Mouse (Mus musculus) regulatory T cell (primary cell): Measurements from ENCODE around the gene Wrap53.

Experiments
- in situ Hi-C: fragments of 300-600 bp; cut with MboI, MseI; formaldehyde crosslinking; loops from one replicate; pipeline ENCODE4 v1.15.1; 2025; ENCODE audit warnings: high pct_unique_total_duplicates

Gene Wrap53

DNA sequence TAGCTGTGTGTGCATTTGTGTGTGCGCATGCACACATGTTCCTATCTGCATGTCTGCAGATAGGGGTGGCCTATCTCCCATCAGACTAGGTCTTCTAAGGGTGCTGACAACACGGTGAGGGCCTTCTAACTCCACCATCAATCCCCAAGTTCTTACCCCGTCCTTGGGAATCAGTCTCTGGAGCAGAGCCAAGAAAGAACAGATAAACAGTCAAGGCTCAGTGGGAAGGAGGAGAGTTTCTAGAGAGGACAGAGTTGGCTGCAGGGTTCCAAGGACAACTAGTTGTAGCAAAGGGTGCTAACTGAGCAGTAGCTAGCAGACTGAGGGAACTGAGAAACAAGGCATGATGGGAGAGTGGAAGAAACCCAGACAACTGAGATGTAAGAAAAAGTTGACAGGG, 21.7 kb upstream of the Wrap53 start:
- in situ Hi-C loops: no loop called here

DNA sequence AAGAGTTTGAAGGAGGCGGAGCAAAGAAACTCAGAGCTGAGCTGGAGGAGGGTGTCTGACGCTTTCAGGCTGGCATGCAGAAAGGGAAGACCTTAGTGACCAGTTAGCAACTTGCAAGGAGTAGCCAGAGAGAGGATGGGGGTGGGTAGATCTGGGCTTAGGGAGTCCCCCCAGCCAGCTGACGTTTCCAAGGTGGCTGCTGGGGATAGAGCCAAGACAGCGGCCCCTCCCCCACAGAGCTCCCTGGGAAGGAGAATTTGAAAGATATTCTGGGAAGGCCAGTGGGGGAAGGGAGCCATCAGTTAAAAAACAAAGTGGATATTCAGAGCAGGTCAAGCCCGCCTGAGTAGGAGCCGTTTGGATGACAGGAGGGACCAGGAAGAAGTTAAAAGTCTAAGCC, 20.0 kb upstream of the Wrap53 start:
- in situ Hi-C loops: no loop called here

- in situ Hi-C loops: no loop called here
Measured at GRCm38 (mm10) chr11:69599436-69599835, 19.4 kb upstream of the Wrap53 start.

DNA sequence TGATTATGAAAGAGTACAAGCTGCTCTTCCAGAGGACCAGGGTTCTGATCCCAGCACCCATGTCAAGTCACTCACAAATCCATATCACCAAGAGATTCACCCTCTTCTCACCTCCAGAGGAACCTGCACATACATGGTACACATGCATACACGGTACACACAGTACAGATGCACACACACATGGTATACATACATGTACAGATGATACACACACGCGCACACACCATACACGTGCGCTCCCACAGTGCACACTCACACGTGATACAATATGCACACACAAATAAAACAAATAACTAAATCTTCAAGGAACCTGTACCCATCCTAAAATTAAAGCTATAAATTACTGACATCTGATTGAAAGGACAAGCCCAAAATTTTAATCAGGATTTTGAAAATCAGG, 14.8 kb upstream of the Wrap53 start:
- in situ Hi-C loops: no loop called here

- in situ Hi-C loops: no loop called here
Measured at GRCm38 (mm10) chr11:69592799-69593198, 12.7 kb upstream of the Wrap53 start.

DNA sequence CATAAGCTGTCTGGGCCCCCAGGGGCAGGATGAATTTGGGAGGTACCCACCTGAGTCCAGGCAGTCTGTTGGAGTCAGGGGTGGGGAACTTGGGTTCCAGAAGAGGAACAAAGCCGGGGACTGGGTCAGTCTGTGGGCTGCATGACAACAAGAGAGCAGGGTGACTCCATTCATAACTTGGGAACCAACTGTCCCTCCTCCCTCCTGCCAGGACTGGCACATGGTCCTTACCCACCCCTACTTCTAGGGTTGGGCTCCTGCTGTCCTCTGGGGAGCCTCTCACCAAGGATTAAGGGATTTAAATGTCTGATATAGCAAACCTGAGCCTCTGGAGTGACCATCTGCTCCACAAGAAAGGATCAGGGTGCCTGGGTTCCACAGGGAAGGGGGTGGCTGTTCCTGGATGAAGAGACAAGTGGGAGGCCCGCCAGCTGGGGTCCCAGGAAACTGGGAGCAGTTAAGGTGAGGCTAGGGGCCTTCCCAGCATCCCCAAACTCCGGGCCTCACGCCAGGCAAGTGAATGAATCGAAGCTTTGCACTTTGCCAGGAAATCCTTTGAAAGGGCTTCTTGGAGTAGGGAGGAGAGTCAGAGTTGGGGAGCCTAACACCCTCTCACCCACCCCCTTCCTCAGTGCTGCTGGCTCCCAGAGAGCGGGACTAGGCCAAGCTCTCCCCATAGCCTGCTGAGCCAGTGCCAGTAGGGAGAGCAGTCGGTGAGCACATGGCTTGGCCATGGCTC, 12.0 kb upstream of the Wrap53 start:
- in situ Hi-C loops: no loop called here

- in situ Hi-C loops: no loop called here
Measured at GRCm38 (mm10) chr11:69591424-69591823, 11.4 kb upstream of the Wrap53 start.

GRCm38 (mm10) chr11:69590622-69591021, 10.6 kb upstream of the Wrap53 start:
- in situ Hi-C loops: no loop called here

GRCm38 (mm10) chr11:69589207-69589834, 9.3 kb upstream of the Wrap53 start:
- in situ Hi-C loops: no loop called here

- in situ Hi-C loops: no loop called here
Measured at GRCm38 (mm10) chr11:69585718-69586325, 5.8 kb upstream of the Wrap53 start.

GRCm38 (mm10) chr11:69584937-69585336, 4.9 kb upstream of the Wrap53 start:
- in situ Hi-C loops: loop anchor here (5.0 kb wide), 1 partner anchor 72 kb away; the partner anchor contains the start of gene Sox15

- in situ Hi-C loops: loop anchor here (5.0 kb wide), 1 partner anchor 73 kb away; the partner anchor contains the start of gene Sox15
Measured at GRCm38 (mm10) chr11:69584008-69584407, 4.0 kb upstream of the Wrap53 start.

DNA sequence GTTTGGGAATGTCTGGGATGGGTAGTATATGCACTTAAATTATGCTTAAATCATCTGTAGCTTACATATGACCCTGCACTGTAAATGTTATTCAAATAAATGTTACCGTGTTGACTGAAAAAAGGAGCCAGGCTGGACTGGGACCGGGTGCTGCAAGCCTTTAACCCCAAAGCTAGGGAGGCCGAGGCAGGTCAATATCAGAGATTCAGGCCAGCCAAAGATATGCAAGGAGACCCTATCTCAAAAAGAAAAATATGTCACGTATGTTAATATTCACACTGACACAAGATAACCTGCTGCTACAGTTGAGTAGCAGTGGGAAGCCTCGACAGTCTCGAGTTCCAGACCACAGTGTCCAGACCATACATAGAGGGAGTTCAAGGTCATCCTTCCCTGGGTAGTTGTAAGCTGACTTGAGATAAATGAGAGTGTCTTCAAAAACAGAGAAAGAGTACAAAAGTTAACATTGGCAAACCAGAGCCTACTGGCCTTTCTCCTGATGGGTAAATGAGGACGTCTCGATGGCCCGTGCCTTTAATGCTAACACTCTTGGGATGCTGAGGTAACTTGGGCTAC, 2.3 kb upstream of the Wrap53 start:
- in situ Hi-C loops: loop anchor here (5.0 kb wide), 1 partner anchor 75 kb away; the partner anchor contains the start of gene Sox15

GRCm38 (mm10) chr11:69581814-69582213, 1.8 kb upstream of the Wrap53 start:
- in situ Hi-C loops: loop anchor here (5.0 kb wide), 1 partner anchor 75 kb away; the partner anchor contains the start of gene Sox15

DNA sequence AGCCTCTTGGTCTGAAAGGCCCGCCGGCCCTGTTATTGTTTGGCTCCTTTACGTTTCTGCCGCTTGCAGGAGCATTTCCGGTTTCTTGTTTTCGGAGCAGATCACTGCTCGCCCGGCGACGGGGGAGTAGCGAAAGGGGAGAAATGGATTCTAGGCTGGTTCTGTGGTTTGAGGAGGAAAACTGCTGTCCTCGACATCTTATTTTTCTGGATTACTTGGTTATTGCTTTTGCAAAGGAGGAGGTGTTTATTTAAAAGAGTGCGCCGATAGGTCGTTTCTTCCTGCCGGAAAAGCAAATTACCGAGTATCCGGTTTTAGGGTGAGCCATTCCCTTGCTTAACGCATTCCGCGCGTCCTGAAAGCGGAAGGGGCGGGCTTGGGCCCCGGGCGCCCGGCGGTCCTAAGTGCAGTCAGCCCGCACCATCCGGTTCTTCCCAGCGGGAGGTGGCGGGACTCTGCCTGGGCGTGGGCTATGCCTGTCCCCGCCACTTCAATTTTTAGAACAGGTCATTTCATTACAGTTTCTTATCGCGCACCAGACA, 1.2 kb upstream of the Wrap53 start:
- in situ Hi-C loops: loop anchor here (5.0 kb wide), 1 partner anchor 76 kb away; the partner anchor contains the start of gene Sox15

GRCm38 (mm10) chr11:69580572-69581146, 604 bp upstream of the Wrap53 start:
- in situ Hi-C loops: loop anchor here (5.0 kb wide), 1 partner anchor 77 kb away; the partner anchor contains the start of gene Sox15

DNA sequence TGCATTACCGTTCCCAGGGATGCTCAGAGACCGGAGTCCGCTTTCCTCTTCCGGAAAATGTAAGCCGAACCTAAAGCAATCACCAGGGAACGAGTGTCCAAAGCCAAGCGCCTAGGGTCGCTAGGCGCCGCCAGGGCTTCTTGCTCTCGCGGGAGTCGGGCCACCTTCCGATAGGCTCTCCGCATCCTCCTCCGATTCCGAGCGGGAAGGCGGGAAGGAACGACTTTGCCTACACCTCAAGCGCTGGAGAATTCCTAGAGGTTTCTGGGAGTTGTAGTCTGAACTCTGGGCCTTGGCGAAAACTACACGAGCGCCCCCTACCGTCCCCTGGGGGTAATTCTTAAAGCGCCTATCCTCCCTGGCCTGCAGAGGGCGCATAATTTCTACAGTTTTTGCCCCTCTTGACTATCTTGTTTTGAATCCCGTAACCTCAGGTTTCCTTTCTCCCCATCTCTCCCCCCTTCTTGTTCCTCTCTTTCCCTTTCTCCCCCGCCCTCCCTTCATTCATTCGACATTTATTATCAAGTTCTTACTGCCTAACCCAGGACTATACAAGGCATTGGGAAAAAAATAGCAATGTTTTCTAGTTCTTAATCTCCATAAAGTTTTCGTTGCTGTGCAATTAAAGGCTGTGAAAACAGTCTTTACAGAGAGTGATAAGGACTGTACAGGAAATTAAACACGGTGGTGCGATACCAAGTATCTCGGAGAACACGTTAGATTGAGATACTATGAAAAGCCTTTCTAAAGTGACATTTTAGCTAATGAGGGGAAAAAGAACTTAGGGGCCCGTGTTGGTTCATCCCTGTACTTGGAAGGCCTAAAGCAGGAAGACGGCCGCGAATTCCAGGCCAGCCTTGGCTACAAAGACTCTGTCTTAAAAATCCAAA, 682 bp downstream of the Wrap53 start:
- in situ Hi-C loops: loop anchor here (5.0 kb wide), 1 partner anchor 78 kb away; the partner anchor contains the start of gene Sox15

DNA sequence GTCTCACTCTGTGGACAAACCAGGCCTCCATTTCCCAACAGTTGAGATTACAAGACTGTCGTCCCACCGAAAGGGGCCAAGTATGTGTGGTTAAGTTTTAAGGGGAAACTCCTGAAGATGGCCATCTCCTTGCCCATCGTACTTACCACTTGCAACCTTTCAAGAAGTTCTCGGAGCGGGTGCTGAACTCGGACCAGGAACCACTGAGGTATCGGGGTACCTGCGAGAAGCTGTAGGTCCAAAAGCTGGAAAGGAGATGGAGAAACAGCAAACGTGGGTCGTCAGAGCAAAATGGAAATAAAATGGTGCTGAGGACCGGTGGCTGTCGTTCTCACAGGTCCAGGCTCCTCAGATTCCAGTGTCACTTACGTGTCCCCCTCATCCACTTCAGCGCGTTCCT, 1.8 kb downstream of the Wrap53 start:
- in situ Hi-C loops: no loop called here

DNA sequence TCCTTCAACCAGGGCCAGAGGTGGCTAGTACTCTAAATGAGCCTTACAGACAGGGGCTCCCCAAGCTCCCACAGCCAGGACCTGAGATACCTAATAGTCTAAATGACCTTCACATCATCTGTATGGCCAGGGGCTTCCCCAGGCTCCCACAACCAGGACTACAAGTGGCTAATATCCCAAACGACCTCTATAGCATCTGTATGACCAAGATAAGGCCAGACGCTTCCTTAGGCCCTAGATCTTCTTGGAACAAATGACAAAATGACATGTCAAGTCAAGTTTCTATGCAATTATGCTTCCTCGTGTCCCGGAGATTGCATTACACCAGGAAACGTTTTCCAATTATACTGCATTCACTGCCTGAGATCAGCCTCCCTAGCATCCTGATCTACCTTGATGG, 3.7 kb downstream of the Wrap53 start:
- in situ Hi-C loops: no loop called here

- in situ Hi-C loops: no loop called here
Measured at GRCm38 (mm10) chr11:69575220-69575619, 4.8 kb downstream of the Wrap53 start.
